Mouse (Mus musculus): ENCODE results near the gene Gm20736.
"Not testable (repeated sequence)": the region's sequence is repeated elsewhere in the genome, so short reads cannot be mapped to it uniquely, and the experiment has no call there.

Gm20736 gene

DNA sequence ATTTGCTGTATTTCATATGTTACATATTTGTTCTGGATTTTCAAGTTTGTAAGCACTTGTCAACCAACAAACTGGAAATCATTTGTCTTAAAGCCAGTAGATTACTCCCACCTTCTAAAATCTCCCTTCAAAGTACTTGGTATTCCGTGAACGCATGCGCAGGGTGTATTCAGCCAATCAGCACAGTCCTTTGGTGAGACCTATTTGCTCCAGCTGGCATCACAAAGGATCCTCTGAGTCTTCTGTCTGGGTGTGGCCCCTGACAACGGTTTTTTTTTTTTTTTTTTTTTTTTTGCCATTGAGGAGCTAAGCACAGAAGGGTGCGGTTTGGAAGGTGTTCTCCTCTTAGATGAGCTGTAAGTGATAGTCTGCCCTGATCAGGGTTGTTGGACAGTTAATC is at the start of gene Gm20736:
Gene Gm20736 (plus strand): TSS at position 301 of the 400 bp plus-strand sequence.
- DNase-seq, result not testable (repeated sequence)
